11 mouse cellular contexts compared by ENCODE assay signal in the genomic region with DNA sequence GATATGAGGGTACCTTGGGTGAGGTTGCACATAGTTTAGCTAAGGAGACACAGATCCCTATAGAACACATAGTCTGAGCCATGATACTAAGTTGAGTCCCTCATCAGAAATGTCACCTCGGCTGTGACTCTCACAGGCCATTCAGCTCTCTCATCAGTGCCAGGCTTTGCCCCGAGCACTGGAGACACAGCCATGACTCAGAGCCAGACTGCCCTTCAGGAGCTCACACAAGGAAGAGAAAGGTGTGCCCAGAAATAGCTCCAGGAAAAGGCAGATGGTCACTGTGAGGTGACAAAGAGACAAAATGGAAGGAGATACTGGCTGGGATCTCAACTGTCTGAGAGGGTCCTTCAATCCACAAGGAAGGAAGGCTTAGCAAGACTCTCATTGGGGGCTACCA. TPM values are rescaled to one million over a fixed set of nuclear protein-coding genes. Genes with fewer than 3 reads are reported as not detected.
"Had no signal": no experiment of that assay in that cellular context is flagged by ENCODE, and none has a peak within 500 bp of the region (broad histone marks: within the 10 kb centered on the region; RNA-seq: fewer than 3 reads in every experiment).

No protein-coding gene starts in this region.

- DNase-seq: kidney, postnatal 14 days; liver; liver, embryonic 13.5 days; liver, postnatal 0 days; lung, postnatal 14 days; retina, postnatal 1 day; right cerebral cortex, postnatal 4 days; spleen, adult 18-20 months; thymus, adult 2 months; thymus, postnatal 25 days had no signal

RNA-seq across cellular contexts. Expression of gene CK137956, which starts 23.1 kb away (rescaled TPM):
- total RNA-seq: megakaryocyte-erythroid progenitor cell, adult 5-6 weeks had no signal

RNA-seq across cellular contexts. Expression of gene Csmd2, which starts 40.0 kb away (rescaled TPM):
- total RNA-seq: megakaryocyte-erythroid progenitor cell, adult 5-6 weeks had no signal
